Mouse (Mus musculus): ENCODE results near the gene Snrnp35. TPM values are rescaled to one million over a fixed set of nuclear protein-coding genes. Genes with fewer than 3 reads are reported as not detected.

The Snrnp35 gene
- total and polyA plus RNA-seq, 2 experiments from 2014 or later, result 4.4 to 14.0 TPM

DNA sequence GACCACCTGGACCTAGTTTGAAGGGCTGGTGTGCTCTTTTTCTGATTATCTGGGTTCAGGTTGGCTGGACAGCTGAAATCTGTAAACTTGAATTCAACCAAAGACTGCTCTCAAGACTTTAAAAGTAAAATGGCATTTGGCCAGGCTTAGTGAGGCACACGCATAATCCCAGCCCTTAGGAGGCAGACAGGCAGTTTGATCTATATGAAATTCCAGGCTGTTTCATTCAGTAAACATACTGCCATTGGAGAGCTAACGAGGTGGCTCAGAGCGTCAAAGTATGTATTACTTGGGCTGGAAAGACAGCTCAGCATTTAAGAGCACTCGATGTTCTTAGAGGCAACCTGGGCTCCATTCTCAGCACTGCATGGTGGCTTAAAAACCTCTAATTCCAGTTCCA lies 8.8 kb downstream of the Snrnp35 start:
- Histone ChIP-seq H3K4me3 (ENCODE audit: low read depth, low read length) (no peak overlapping the region), H3K4me1 (ENCODE audit: control insufficient read depth, insufficient read depth) (no peaks in the 10 kb centered on the region), H3K9me3 (replicated peaks; ENCODE audit: control insufficient read depth, low read length) (no peaks in the 10 kb centered on the region), H3K9ac (replicated peaks; ENCODE audit: low read depth, low read length) (no peak overlapping the region), H3K4me2 (ENCODE audit: low read depth, low read length) (no peak overlapping the region), H3K36me3 (replicated peaks; ENCODE audit: control insufficient read depth, insufficient read depth, low read length) (peaks cover 54% of the 10 kb centered on the region), H3K27ac (ENCODE audit: low read depth) (no peak overlapping the region), H3K27me3 (ENCODE audit: control insufficient read depth, insufficient read depth, low read length) (no peaks in the 10 kb centered on the region)
- TF ChIP-seq EP300 (IDR thresholded peaks at IDR 0.05; ENCODE audit: low read depth), result no peak
- no peak for TF ChIP-seq CTCF (IDR thresholded peaks at IDR 0.05; ENCODE audit: low read depth)
- ATAC-seq (ENCODE audit: insufficient read depth, low read depth) (no peak), DNase-seq (ENCODE audit: low spot score) (no peak)
- 90% methylated on average over 4 of the region's 4 CpGs for WGBS

DNA sequence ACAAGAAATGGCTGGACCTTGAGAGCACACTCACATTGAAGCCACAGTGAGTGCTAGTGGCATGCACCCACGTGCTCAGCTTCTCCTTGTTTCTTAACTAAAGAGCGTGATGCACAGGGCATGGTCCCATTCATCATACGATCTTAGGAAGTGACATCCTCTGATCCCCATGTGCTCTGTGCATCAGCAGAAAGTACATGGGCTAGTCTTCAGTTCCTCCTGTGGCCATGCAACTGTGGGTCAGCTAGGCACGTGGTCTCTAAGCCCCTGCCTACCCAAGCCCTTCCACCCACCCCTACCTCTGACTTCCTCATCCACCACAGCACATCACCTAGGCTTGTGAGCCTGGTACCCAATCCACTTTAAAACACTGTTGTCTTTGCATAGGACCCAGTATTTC lies 9.7 kb downstream of the Snrnp35 start:
- TF ChIP-seq CTCF (IDR thresholded peaks at IDR 0.05; ENCODE audit: low read depth), result no peak
- no peak for TF ChIP-seq EP300 (IDR thresholded peaks at IDR 0.05; ENCODE audit: low read depth)
- no peaks in the 10 kb centered on the region for H3K27me3 ChIP-seq (ENCODE audit: control insufficient read depth, insufficient read depth, low read length)
- no peak overlapping the region for H3K4me2 ChIP-seq (ENCODE audit: low read depth, low read length)
- H3K9me3 ChIP-seq (replicated peaks; ENCODE audit: control insufficient read depth, low read length), result no peaks in the 10 kb centered on the region
- no peak overlapping the region for H3K4me3 ChIP-seq (ENCODE audit: low read depth, low read length)
- ATAC-seq (ENCODE audit: insufficient read depth, low read depth) (no peak), DNase-seq (ENCODE audit: low spot score) (no peak)
- H3K36me3 ChIP-seq (replicated peaks; ENCODE audit: control insufficient read depth, insufficient read depth, low read length), result peaks cover 54% of the 10 kb centered on the region
- no peak overlapping the region for H3K27ac ChIP-seq (ENCODE audit: low read depth)
- no peaks in the 10 kb centered on the region for H3K4me1 ChIP-seq (ENCODE audit: control insufficient read depth, insufficient read depth)
- WGBS, result 87% methylated on average over 4 of the region's 4 CpGs
- H3K9ac ChIP-seq (replicated peaks; ENCODE audit: low read depth, low read length), result no peak overlapping the region

DNA sequence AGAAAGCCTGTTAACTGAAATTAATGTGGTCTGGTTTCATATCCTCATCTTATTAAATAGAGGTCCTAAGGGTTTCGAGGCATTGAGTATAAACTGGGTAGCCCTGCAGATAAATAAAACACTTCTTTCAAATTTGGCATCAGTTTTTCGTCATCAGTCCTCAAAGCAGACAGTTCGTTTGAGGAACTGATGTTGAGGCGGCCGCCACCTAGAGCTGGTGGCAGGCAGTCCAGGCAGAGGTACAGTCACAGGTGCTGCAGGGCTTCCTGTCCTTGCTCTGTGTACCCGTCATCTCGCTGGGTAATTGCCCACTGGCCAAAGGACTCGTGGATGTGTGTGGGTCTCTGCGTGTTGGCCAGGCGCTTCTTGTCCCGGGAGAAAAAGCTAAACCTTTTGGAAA lies 10.5 kb downstream of the Snrnp35 start:
- no peak overlapping the region for H3K27ac ChIP-seq (ENCODE audit: low read depth)
- WGBS, result 86% methylated on average over 11 of the region's 11 CpGs
- no peak overlapping the region for H3K4me2 ChIP-seq (ENCODE audit: low read depth, low read length)
- peaks cover 54% of the 10 kb centered on the region for H3K36me3 ChIP-seq (replicated peaks; ENCODE audit: control insufficient read depth, insufficient read depth, low read length)
- no peaks in the 10 kb centered on the region for H3K27me3 ChIP-seq (ENCODE audit: control insufficient read depth, insufficient read depth, low read length)
- ATAC-seq (ENCODE audit: insufficient read depth, low read depth) (no peak), DNase-seq (ENCODE audit: low spot score) (no peak)
- no peak overlapping the region for H3K4me3 ChIP-seq (ENCODE audit: low read depth, low read length)
- H3K9ac ChIP-seq (replicated peaks; ENCODE audit: low read depth, low read length), result no peak overlapping the region
- peaks cover under 1% of the 10 kb centered on the region for H3K4me1 ChIP-seq (ENCODE audit: control insufficient read depth, insufficient read depth)
- H3K9me3 ChIP-seq (replicated peaks; ENCODE audit: control insufficient read depth, low read length), result no peaks in the 10 kb centered on the region
- TF ChIP-seq EP300 (IDR thresholded peaks at IDR 0.05; ENCODE audit: low read depth) (no peak), CTCF (IDR thresholded peaks at IDR 0.05; ENCODE audit: low read depth) (no peak)

DNA sequence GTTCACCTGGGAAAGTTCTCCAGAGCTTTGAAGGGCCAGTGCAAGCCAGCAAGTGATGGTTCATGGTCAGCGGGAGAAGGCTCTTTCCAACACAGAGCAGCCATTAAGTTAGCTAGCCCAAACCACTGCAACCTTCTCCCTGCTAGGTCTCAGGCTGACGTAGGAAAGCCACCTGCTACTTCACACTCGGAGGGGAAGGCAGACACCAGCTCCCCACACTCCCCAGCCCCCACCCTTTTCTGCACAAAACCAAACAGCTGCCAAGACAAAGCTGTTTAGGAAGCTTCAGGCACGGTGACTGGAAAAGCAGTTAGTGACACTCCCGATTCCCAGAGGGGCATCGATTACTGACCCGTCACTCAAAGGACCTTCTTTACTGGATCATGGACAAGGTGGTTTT lies 12.6 kb downstream of the Snrnp35 start:
- Histone ChIP-seq H3K4me1 (ENCODE audit: control insufficient read depth, insufficient read depth) (peaks cover 9% of the 10 kb centered on the region), H3K36me3 (replicated peaks; ENCODE audit: control insufficient read depth, insufficient read depth, low read length) (peaks cover 47% of the 10 kb centered on the region), H3K9ac (replicated peaks; ENCODE audit: low read depth, low read length) (no peak overlapping the region), H3K27ac (ENCODE audit: low read depth) (no peak overlapping the region), H3K4me2 (ENCODE audit: low read depth, low read length) (no peak overlapping the region), H3K9me3 (replicated peaks; ENCODE audit: control insufficient read depth, low read length) (no peaks in the 10 kb centered on the region), H3K27me3 (ENCODE audit: control insufficient read depth, insufficient read depth, low read length) (no peaks in the 10 kb centered on the region), H3K4me3 (ENCODE audit: low read depth, low read length) (no peak overlapping the region)
- WGBS, result 66% methylated on average over 7 of the region's 7 CpGs
- DNase-seq (ENCODE audit: low spot score), result no peak
- TF ChIP-seq CTCF (IDR thresholded peaks at IDR 0.05; ENCODE audit: low read depth), result no peak
- no peak for TF ChIP-seq EP300 (IDR thresholded peaks at IDR 0.05; ENCODE audit: low read depth)
- ATAC-seq (ENCODE audit: insufficient read depth, low read depth), result no peak

DNA sequence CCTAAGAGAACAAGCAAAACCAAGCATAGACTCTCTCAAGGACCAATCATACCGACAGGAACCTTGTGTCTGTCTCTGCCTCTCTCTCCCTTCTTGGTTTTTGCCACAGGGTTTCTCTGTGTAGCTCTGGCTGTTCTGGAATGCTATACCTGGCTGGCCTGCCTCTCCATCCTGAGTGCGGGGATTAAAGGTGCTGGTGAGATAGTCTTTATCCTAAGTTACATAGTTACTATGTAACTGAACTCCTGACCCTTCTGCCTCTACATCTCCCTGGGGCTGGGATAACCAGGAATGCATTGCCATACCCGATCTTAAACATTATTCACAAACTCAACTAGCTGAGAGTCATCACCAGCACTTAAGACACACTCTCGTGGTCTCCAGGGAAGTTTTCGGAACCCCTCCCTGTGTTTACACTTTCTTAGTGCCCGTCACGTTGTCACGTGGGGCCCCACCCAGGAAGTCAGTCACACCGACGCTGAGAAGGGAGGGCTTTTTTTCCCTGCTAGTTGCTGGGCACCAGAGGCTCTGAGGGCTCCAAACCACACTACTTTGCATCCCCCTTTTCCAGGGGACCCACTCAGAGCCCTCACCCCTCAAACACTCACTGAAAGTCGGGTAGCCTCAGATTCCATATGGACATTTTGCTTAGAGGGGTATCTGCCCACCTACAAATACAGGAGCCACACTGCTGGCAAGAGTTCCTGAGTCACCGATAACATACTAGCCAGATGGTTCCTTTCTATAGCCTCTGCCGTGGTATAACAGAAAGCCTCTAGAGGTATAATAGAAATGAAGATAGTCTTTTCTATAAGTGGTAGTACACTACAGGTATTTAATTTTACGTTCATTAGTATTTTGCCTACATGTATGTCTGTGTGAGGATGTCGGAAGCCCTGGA lies 13.9 kb downstream of the Snrnp35 start:
- DNase-seq (ENCODE audit: low spot score) (no peak), ATAC-seq (ENCODE audit: insufficient read depth, low read depth) (no peak)
- Histone ChIP-seq H3K9ac (replicated peaks; ENCODE audit: low read depth, low read length) (no peak overlapping the region), H3K27ac (ENCODE audit: low read depth) (peak overlapping the region; percentile 70; the same call in 1 of the 2 replicates), H3K9me3 (replicated peaks; ENCODE audit: control insufficient read depth, low read length) (no peaks in the 10 kb centered on the region), H3K4me3 (ENCODE audit: low read depth, low read length) (no peak overlapping the region), H3K36me3 (replicated peaks; ENCODE audit: control insufficient read depth, insufficient read depth, low read length) (peaks cover 46% of the 10 kb centered on the region), H3K4me1 (ENCODE audit: control insufficient read depth, insufficient read depth) (peaks cover 9% of the 10 kb centered on the region), H3K4me2 (ENCODE audit: low read depth, low read length) (no peak overlapping the region), H3K27me3 (ENCODE audit: control insufficient read depth, insufficient read depth, low read length) (no peaks in the 10 kb centered on the region)
- 74% methylated on average over 15 of the region's 15 CpGs for WGBS
- TF ChIP-seq CTCF (IDR thresholded peaks at IDR 0.05; ENCODE audit: low read depth), result no peak
- no peak for TF ChIP-seq EP300 (IDR thresholded peaks at IDR 0.05; ENCODE audit: low read depth)
